Mouse (Mus musculus) urinary bladder, adult 2 months (tissue): Measurements from ENCODE around the gene Clec10a. TPM values are rescaled to one million over a fixed set of nuclear protein-coding genes. Genes with fewer than 3 reads are reported as not detected.
A peak's percentile ranks its signal among the peaks of the same experiment; 100 is the strongest.

Source experiments
- DNase-seq: peaks from one replicate; pipeline ENCODE4 v3.0.0; 2022; ENCODE audit warnings: low spot score
- polyA plus RNA-seq: library from polyadenylated mRNA; depleted of rRNA; stranded (reverse); fragments of >200 nt; gene quantifications from 2 replicates; pipeline ENCODE4 v1.2.3, GENCODE M21; 2012

The Clec10a gene
- polyA plus RNA-seq, 1 experiment: 49.2 TPM

DNA sequence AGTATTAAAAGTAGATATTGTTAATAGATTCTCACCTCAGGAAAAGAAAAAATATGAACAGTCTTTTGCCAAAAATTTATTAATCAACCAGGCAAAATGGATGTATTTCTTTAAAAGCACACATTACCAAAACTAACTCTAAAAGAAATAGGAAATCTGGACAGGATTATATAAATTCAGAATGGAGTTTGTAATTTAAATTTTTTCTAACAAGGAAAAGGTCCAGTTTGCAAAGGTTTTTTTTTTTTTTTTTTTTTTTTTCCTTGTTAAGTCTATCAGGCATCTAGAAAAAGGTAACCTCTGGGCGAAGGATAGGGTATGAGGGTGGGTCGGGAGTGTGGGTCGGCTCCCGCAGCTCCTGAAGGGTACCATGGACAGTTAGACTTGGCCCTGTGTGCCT lies 24.5 kb downstream of the Clec10a start:
- DNase-seq: no peak

DNA sequence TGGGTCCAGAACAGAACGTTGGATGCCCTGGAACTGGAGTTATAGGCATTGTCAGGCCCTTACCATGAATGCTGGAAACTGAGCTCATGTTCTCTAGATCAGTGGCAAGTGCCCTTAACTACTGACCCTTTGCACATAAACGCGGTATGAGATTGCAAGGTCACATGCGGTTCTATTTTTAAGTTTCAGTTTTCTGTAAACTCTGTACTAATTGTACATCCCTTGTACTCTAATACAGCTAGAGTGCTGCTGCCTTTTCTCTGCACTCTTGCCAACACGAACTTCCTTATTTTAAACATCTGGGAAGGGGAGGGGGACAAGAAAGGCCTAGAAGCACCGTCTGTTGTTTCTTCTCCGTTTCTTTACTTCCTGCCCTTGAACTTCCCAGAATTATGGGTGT lies 29.1 kb downstream of the Clec10a start:
- DNase-seq: no peak

DNA sequence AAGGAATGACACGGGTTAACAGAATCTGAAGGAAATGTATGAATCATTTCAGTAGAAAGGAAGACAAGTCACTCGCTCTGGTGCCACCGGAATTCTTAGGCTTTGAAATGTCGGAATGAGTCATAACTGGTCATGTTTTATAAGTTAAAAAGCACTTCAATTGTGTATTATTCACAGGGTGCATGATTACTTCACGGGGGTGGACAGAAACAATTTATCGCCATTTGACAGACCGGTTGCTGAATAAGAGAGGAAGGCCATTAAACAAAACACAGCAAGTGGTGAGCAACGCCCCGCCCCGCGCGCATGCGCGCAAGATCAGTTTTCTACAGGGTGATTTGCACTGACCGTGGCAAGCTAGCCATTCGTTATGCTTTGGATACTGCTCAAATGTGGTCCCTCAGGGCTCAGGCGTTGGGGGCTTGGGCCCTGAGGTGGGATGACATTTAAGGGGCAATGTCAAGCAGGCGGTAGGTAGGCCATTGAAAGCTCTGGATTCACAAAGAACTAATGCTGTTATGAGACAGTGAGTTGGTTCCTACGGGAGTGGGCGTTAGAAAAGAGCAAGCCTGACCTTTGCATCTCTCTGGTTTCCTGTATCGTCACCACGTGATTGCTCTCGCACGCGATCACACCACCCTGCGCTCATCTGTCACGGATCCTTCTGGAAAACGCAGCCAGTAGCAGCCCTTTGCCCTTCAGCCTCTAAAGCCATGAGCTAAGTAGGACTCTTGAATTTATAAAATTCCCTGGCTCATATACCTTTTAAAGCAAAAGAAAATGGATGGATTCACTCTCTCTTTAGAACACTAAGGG lies 33.5 kb downstream of the Clec10a start:
- no peak for DNase-seq

DNA sequence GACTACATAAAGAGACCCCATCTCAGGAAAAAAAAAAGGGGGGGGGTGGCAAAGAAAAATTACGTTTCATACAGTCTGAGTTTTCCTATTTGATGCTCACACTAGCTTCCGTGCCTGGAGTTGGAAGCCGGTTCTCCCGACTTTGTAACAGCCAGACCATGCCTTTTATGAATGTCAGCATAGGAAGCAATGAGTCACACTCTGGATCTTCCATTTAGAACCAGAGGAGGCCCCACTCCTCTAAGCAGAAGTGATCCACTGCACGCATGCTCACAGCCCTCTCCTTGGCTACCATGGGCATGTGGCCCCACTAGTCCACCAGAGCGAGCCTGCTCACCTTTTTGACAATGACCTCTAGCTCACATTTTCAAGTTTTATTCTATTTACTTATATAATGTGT lies 35.2 kb downstream of the Clec10a start:
- DNase-seq: no peak

DNA sequence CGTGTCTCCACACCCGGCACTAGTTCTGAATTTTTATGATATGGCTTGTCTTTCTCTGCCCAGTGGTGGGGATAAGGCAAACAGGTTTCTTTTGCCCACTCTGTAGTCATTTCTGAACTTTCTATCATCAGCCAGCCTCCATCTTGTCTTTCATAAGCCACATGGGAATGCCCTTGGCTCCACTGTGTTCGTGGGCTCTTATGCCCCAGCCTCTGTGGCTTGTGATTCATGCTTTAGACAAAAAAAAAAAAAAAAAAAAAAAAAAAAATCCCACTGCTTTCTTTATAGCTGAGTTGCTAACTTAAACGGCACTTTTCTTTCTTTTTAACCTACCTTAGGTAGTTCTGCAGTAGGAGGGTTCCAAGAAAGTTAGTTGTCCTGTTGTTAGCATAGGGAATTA lies 36.2 kb downstream of the Clec10a start:
- DNase-seq: no peak

DNA sequence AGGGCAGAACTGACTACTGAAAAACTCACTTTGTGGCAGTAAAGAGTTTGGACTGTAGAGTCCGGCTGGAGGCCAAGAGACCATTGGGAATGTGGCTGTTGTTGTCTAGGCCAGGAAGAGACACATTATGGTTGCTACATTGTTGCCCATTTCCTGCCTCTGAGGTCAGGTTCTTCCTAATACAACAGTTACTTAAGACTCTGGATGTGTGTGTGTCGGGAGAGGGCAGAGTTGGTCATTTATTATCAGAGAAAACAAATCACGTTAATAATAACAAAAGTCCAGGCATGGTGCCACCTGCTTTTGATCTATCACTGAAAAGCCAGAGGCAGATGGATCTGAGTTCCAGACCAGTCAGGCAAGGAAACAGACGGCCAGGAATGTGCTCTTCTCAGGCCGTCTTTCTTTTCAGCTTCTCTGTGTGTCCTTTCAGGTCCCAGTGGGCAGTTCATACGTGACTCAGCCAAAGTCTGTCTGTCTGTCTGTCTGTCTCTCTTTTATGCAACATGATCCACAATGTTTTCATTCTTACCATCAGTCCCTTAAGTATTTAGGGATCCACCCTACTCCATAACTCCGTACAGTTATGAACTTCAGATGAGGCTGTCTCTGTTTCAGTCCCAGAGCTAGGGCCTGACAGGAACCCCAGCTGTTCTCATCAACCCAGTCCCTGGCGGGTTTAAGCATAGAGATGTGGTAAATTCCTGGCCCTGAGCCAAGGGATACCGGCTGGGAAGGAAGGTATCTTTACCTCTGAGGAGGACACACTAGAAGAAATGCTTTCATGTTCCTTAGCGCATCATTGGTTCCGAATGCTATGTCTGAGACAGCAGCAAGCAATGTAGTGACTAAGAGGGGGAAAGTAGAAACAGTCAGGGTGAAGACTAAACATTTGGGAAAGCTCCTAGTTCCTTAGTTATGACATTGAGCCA lies 37.6 kb downstream of the Clec10a start:
- no peak for DNase-seq

DNA sequence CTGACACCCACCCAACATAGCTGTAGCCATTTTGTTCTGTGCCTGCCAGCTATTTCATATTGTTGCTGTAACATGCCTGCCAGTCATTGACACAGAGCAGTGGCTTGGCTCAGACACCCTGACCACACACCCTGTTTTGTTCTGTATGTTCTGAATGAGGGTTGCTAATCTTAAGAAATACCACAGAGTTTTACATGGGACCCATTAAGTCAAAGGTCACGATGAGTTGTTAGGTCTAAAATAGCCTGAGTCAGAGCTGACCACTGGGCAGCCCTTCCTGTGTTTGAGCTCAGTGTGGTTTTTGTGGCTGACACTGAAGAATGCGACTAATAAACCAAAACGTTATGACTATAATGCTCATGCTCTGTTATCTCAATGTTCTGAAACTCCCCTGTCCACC lies 42.3 kb downstream of the Clec10a start:
- DNase-seq: no peak

DNA sequence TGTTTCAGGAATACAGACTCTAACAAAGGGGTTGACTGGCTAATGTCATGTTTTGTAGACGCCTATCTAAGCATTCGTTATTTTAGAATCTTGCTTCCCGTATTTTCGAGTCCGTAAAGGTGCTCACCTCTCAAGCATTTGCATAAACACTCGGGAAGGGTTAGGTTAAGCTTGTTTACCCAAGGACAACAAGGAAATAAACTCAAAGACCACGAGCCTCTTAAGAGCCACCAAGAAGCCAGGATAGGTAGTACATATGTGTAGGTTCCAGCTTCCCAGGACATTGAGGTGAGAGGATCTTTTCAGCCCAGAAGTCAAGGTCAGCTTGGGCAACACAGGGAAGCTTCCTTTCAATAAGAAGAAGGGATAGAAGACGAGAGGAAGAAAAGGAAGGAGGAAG lies 43.1 kb downstream of the Clec10a start:
- DNase-seq: no peak

DNA sequence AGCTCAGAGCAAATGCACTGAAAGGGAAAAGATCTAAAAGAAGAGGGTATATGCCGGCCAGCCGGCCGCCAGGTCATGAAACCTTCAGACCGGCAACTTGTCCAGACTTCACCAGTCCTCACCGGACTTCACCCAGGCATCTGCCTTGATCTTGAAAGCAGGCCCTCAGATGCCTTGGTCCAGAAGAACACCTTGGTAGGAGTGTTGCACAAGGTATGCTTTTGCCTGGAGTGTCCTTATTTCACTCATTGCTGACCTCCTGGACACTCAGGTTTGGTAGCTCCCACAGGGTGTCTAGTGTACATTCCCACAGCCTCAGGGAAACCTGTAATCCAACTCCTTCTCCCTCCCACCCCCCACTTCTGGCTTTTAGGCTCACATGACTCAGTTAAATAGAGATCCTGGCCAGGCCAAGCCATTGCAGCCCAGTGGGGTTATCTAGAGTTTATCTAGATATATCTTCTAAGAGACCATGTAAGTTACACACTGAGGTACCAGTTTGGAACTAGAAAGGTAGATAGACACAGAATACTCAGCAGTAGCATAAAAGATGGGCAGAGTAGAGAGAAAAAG lies 44.1 kb downstream of the Clec10a start:
- no peak for DNase-seq

DNA sequence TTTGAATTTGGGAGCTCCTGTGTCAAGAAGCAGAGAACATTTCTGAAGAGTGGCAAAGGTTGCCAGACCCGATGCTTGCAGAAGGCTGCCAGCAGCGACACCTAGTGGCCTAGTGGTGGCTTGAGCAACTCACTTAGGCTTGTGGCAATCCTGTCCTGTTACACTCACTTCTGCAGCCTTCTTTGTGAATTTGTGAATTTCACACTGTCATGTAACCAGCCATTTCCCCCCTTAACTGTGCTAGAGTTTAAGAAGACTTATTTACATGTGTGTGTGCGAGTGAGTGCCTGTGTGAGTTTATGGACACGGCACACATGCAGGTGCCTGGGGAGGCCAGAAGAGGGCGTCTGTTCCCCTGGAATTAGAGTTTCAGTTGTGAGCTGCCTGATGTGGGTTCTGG lies 45.7 kb downstream of the Clec10a start:
- peak; percentile 68 for DNase-seq

DNA sequence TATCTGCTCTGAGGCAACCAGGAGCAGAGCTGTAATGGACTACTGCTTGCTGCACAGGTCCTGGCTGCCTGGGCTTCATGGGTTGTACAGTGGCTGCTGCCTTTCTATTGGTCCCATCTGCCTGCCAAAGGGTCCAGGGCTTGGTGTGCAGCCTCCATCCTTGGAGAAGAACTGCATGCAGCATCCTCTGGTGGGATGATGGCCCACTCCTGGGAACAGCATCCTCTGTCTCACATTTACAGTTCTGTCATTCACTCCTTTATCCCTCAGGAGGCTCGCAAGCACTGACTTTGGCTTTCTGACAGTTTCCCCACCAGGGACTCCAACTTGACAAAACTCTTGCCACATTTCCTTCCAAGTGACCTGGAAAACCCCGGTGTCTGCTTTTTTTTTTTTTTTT lies 50.8 kb downstream of the Clec10a start:
- DNase-seq: no peak

DNA sequence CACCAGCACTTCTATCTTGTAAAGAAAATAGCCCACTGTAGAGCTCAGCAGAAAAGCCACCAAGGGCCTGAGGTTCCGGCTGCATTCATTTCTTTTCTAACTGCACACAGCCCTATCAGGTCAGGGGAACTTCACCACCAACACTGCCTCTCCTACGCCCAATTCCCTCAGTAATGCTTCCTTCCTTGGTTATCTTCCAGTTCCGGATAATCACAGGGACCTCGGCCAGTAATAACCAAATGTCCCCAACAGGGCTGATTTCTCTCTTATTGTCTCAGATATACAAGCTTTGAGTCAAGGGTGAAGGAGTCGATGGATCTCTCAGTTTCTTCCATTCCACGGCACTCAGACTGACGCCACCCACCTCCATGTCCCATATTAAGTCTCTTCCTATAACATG lies 51.3 kb downstream of the Clec10a start:
- no peak for DNase-seq

DNA sequence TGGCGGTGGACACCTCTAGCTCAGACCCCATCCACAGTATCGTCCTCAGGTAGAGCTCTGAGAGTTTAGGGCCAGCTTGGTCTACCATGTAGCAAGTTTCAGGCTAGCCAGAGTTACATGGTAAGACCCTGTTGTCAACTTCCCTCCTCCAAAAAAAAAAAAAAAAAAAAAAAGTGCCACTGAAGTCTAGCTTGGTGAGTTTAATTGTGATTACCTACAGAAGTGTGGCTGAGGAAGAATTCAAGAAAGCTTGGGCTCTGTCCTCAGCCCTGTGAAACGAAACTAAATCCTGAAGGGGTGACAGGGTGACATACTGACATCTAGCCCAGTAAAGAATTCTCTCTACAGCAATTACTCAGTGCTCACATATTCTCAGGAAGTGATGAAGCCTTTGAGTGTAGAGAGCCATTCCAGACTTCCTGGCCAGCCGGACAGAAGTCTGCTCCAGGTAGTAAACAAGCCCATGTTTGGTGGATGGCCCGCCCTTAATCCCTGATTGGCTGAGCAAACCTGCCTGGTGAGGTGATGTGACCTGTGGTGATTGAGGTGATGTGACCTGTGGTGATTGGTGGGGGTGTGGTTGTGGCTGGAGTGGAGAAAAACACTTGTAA lies 52.9 kb downstream of the Clec10a start:
- DNase-seq: no peak

DNA sequence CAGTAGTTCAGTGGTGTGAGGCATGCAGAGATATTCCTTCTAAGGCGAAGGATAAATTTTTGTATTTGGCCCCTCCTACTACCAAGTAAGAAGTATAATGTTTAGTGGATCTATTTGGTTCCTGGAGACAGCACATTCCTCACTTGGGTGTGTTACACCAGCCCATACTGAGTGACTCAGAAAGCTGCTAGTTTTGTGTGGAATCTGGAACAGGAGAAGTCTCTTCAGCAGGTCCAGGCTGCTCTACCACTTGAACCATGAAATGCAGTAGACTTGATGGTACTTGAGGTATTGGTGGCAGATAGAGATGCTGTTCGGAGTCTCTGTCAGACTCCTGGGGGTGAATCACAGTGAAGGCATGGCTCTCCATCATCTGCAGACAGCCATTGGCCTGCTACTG lies 54.7 kb downstream of the Clec10a start:
- DNase-seq: no peak

DNA sequence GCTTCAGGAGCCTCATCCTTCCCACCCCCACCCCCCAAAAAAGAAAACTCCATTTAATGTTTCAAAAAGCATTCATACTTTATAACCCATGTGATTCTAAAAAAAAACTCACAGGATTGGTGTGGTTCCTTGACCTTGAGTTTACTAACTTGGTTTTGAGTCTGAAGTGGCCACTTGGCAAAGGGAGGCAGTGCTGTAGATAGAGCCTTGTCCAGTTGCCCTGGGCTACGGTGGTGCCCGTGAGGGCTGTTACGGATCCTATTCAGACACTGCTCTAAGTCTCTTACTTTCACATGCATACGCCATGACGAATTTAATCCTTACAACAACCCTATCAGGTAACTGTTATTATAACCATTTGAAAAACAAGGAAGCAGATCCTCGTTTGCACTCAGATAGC lies 56.0 kb downstream of the Clec10a start:
- no peak for DNase-seq

DNA sequence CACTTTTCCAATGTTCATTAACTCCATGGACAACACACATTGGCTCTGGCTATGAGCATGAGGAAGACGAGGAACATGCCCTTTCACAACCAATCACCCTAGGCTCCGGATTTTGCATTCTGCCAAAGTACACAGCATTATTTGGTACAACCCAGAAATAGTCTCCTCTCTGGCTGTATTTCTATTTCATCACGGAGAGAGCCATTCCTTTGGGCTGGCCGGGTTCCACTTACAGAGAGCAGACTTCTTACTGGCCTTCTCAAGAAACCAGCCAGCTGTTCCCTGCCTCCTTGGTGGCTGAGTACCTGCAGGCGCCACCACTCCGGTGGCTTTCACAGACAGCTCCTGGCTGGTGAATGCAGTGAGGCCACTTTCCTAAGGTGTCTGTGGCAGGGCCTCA lies 56.4 kb downstream of the Clec10a start, which contains the start of gene Slc16a11:
Gene Slc16a11 (plus strand): TSS at position 330 of the 400 bp plus-strand sequence.
- no peak for DNase-seq

DNA sequence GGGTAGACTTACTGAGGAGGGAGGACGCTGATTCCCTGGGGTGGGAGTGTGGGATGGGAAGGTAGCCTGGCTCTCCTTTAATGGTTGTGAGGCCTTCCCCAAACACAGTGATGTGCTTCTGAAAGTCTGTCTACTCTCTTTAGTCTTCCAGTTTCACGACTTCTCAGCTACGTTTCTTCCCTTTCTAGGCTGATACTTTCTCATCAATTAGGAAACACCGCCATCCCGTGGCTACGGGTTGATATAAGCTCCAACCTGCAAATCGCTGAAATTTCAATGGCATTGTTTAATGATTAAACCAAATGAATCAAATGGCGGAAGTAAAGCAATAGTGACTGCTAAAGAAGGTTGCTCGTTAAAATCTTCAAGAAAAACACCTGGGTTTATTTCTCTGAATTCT lies 56.9 kb downstream of the Clec10a start:
- no peak for DNase-seq

DNA sequence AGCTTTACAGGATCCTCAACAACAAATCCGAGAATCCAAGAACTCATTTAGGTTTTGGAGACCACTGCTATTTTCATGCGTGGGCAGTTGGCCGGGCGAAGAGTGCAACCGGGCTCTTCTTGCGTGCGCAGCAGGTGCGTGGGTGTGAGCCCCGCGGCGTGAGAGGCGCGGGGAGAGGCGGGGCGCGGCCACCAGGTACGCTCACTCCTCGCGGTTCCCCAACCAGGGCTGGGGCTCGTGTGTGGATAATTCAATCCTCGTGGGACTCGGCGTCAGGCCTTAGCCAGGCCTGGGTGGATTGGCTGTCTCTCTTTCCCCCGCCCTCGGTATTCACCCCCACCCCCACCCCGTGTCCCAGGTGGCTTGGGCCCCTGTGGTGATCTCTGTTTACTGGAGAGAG lies 57.7 kb downstream of the Clec10a start:
- DNase-seq: no peak

DNA sequence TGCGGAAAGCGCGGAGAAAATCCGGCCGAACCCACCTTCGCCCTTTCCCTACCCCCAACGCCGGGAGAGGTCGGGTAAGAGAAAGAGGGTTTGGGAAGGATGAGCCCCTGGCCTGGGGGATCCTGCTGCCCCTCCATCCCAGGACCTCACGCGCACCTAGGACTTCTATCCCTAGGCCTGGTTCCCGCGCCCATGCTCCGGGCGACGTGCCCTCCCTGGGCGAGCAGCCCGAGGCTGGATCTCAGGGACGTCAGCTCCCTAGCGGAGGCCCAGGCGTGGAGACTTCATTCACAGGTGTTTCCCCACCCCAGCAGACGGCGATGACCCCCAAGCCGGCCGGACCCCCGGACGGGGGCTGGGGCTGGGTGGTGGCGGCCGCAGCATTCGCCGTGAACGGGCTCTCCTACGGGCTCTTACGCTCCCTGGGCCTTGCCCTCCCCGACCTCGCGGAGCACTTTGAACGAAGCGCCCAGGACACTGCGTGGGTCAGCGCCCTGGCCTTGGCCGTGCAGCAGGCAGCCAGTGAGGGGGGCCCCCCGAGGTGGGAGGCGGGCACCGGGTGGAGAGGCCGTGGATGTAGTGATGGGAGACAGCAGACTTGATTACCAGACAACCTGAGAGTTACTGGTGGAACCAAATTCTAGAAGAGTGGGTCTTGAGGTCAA lies 58.3 kb downstream of the Clec10a start:
- no peak for DNase-seq

DNA sequence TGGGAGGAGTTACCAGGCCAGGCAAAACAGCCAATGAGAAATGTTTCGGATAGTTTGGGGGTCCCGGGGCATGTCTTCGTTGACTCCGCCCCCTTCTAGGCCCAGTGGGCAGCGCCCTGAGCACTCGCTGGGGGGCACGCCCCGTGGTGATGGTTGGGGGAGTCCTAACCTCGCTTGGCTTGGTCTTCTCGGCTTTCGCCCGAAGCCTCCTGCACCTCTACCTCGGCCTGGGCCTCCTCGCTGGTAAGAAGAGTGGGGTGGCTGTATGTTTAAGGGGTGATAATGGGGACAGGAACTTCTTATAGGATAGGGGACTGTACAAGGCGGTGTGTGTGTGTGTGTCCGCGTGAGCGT lies 58.8 kb downstream of the Clec10a start:
- no peak for DNase-seq

DNA sequence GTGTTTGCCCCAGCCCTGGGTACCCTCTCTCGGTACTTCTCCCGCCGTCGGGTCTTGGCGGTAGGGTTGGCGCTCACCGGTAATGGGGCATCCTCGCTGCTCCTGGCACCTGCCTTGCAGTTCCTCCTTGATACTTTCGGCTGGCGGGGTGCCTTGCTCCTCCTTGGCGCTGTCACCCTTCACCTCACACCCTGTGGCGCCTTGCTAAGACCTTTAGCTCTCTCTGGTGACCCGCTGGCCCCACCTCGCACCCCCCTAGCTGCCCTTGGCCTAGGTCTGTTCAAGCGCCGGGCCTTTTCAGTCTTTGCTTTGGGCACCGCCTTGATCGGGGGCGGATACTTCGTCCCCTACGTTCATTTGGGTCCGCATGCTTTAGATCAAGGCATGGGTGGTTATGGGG lies 59.3 kb downstream of the Clec10a start:
- DNase-seq: no peak

DNA sequence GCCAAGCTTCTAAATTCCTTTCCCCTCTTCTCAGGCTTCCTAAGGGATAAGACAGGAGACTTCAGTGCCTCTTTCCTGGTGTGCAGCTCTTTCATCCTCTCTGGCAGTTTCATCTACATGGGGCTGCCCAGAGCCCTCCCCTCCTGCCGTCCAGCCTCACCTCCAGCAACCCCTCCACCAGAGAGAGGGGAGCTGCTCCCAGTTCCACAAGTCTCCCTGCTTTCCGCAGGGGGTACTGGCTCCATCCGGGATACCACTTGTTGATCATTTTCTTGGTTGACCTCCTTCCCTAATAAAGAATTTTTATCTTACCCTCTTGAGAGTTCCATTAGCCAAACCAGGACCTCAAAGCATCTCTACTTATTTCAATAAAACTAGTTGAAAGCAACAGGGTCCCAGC lies 60.1 kb downstream of the Clec10a start:
- no peak for DNase-seq
